35 mouse cellular contexts compared by ENCODE assay signal in genomic region chr7:128019187-128019586, GRCm38 (mm10). TPM values are rescaled to one million over a fixed set of nuclear protein-coding genes. Genes with fewer than 3 reads are reported as not detected.
DNase-seq lines count a peak whose midpoint lies in the region; ATAC-seq and TF ChIP-seq lines count a peak whose summit lies in the region.
"Had no signal": no experiment of that assay in that cellular context is flagged by ENCODE, and none has a peak within 500 bp of the region (broad histone marks: within the 10 kb centered on the region; RNA-seq: fewer than 3 reads in every experiment).

No protein-coding gene starts in this region.

- no peaks in the 10 kb centered on the region for H3K9me3 ChIP-seq in forebrain, embryonic 10.5 days
- H3K9me3 ChIP-seq: embryonic facial prominence, embryonic 10.5 days; embryonic facial prominence, embryonic 15.5 days; forebrain, embryonic 13.5 days; limb, embryonic 10.5 days; limb, embryonic 15.5 days; midbrain, embryonic 12.5 days; neural tube, embryonic 13.5 days had no signal

- no peak for TF ChIP-seq CTCF in lung, adult 2 months (IDR thresholded peaks at IDR 0.05; ENCODE audit: insufficient read depth, low read length)

- 29% methylated on average over 2 of the region's 2 CpGs for WGBS in lung, adult 2 months
- WGBS in forebrain, embryonic 10.5 days, result 95% methylated on average over 2 of the region's 2 CpGs

- no peak overlapping the region for H3K27ac ChIP-seq in forebrain, embryonic 10.5 days
- H3K27ac ChIP-seq: embryonic facial prominence, embryonic 10.5 days; embryonic facial prominence, embryonic 15.5 days; forebrain, embryonic 13.5 days; heart, adult 2 months; hindbrain, embryonic 14.5 days; limb, embryonic 10.5 days; limb, embryonic 15.5 days; midbrain, embryonic 12.5 days; neural tube, embryonic 13.5 days had no signal

- no peak for TF ChIP-seq POLR2A in lung, adult 2 months (IDR thresholded peaks at IDR 0.05; ENCODE audit: borderline replicate concordance, extremely low read depth, low read depth, low read length)

- no peaks in the 10 kb centered on the region for H3K4me1 ChIP-seq in lung, adult 2 months (ENCODE audit: control insufficient read depth, insufficient read depth, low read length)
- H3K4me1 ChIP-seq in forebrain, embryonic 10.5 days, result no peaks in the 10 kb centered on the region
- H3K4me1 ChIP-seq: embryonic facial prominence, embryonic 10.5 days; embryonic facial prominence, embryonic 15.5 days; forebrain, embryonic 13.5 days; heart, embryonic 12.5 days; limb, embryonic 10.5 days; midbrain, embryonic 12.5 days; neural tube, embryonic 13.5 days had no signal

- peak; percentile 27 for DNase-seq in lung, postnatal 36 days
- DNase-seq in lung, adult 2 months, result no peak
- no peak for DNase-seq in kidney, postnatal 10 days
- DNase-seq in forebrain, embryonic 10.5 days (ENCODE audit: extremely low spot score, low spot score), result no peak
- no peak for DNase-seq in ovary, postnatal 14 days (ENCODE audit: low spot score)
- DNase-seq: adrenal gland, postnatal 36 days; cerebellum, adult 18-20 months; cerebellum, postnatal 14 days; gastrocnemius, postnatal 10 days; heart, adult 2 months; kidney, adult 8-10 months; kidney, postnatal 14 days; layer of hippocampus, adult 9-11 months; lung, postnatal 14 days; spleen, adult 18-20 months; thymus, adult 2 months; thymus, postnatal 36 days had no signal

- H3K27me3 ChIP-seq in forebrain, embryonic 10.5 days (ENCODE audit: poor library complexity, severe bottlenecking), result no peaks in the 10 kb centered on the region
- H3K27me3 ChIP-seq: embryonic facial prominence, embryonic 15.5 days; forebrain, embryonic 13.5 days; heart, embryonic 12.5 days; limb, embryonic 15.5 days; midbrain, embryonic 12.5 days; neural tube, embryonic 13.5 days had no signal

- no peak overlapping the region for H3K4me3 ChIP-seq in lung, adult 2 months (replicated peaks; ENCODE audit: extremely low read depth, low read depth, low read length)
- no peak overlapping the region for H3K4me3 ChIP-seq in forebrain, embryonic 10.5 days
- H3K4me3 ChIP-seq: embryonic facial prominence, embryonic 10.5 days; embryonic facial prominence, embryonic 15.5 days; forebrain, embryonic 13.5 days; heart, adult 2 months; heart, embryonic 12.5 days; limb, embryonic 10.5 days; limb, embryonic 15.5 days; megakaryocyte, embryonic 14.5 days; midbrain, embryonic 12.5 days; neural tube, embryonic 13.5 days had no signal

- ATAC-seq in granulocyte monocyte progenitor cell, adult 5-6 weeks (replicated peaks; ENCODE audit: poor library complexity, severe bottlenecking), result peak; percentile 90
- ATAC-seq in megakaryocyte progenitor cell, adult 5-6 weeks (replicated peaks; ENCODE audit: poor library complexity), result peak; percentile 66
- ATAC-seq: forebrain, embryonic 13.5 days; inflammation-experienced regulatory T-cells, adult 6 months had no signal

- H3K36me3 ChIP-seq in forebrain, embryonic 10.5 days (replicated peaks), result no peaks in the 10 kb centered on the region
- H3K36me3 ChIP-seq: embryonic facial prominence, embryonic 10.5 days; embryonic facial prominence, embryonic 15.5 days; heart, embryonic 12.5 days; limb, embryonic 10.5 days; limb, embryonic 15.5 days; midbrain, embryonic 12.5 days; neural tube, embryonic 13.5 days had no signal

RNA-seq across cellular contexts. Expression of gene Trim72, which starts 15.4 kb away (rescaled TPM):
- 5.1 and 15.4 TPM in 2 replicates for polyA plus RNA-seq in lung, adult 2 months (2012; rRNA removed)
- total RNA-seq in granulocyte monocyte progenitor cell, adult 5-6 weeks (2014; fragmentation: Nextera tagmentation), result not detected in 2 replicates
- not detected in 2 replicates for total RNA-seq in granulocyte monocyte progenitor cell, adult 5-6 weeks (2017)
- total RNA-seq in megakaryocyte progenitor cell, adult 5-6 weeks (2015), result not detected in 2 replicates
- total RNA-seq in megakaryocyte progenitor cell, adult 5-6 weeks (2017), result not detected in 2 replicates
- polyA plus RNA-seq in forebrain, embryonic 10.5 days (2016; fragmentation: Nextera tagmentation; extraction: Ambion mirVana), result not detected in 2 replicates
- total RNA-seq: hematopoietic stem cell, adult 5-6 weeks had no signal
- polyA plus RNA-seq: embryonic facial prominence, embryonic 10.5 days; forebrain, embryonic 13.5 days; hindbrain, embryonic 14.5 days; inflammation-experienced regulatory T-cells, adult 6 months; limb, embryonic 10.5 days; midbrain, embryonic 12.5 days; midbrain, postnatal 0 days; neural tube, embryonic 13.5 days had no signal

RNA-seq across cellular contexts. Expression of gene Pycard, which starts 25.5 kb away (rescaled TPM):
- 28.0 and 66.7 TPM in 2 replicates for polyA plus RNA-seq in lung, adult 2 months (2012; rRNA removed)
- 115 and 175 TPM in 2 replicates for total RNA-seq in granulocyte monocyte progenitor cell, adult 5-6 weeks (2014; fragmentation: Nextera tagmentation)
- 62.6 and 101 TPM in 2 replicates for total RNA-seq in granulocyte monocyte progenitor cell, adult 5-6 weeks (2017)
- 142 and 147 TPM in 2 replicates for total RNA-seq in megakaryocyte progenitor cell, adult 5-6 weeks (2015)
- total RNA-seq in megakaryocyte progenitor cell, adult 5-6 weeks (2017), result 20.8 and 26.9 TPM in 2 replicates
- polyA plus RNA-seq in forebrain, embryonic 10.5 days (2016; fragmentation: Nextera tagmentation; extraction: Ambion mirVana), result 6.3 and 6.6 TPM in 2 replicates

RNA-seq across cellular contexts. Expression of gene Itgam, which starts 43.3 kb away (rescaled TPM):
- polyA plus RNA-seq in lung, adult 2 months (2012; rRNA removed), result 25.2 and 27.6 TPM in 2 replicates
- 12.5 and 17.5 TPM in 2 replicates for total RNA-seq in granulocyte monocyte progenitor cell, adult 5-6 weeks (2014; fragmentation: Nextera tagmentation)
- total RNA-seq in granulocyte monocyte progenitor cell, adult 5-6 weeks (2017), result 21.6 and 23.7 TPM in 2 replicates
- total RNA-seq in megakaryocyte progenitor cell, adult 5-6 weeks (2015), result 23.6 and 24.3 TPM in 2 replicates
- 28.0 and 34.9 TPM in 2 replicates for total RNA-seq in megakaryocyte progenitor cell, adult 5-6 weeks (2017)
- 0.33 and 0.40 TPM in 2 replicates for polyA plus RNA-seq in forebrain, embryonic 10.5 days (2016; fragmentation: Nextera tagmentation; extraction: Ambion mirVana)
- total RNA-seq: MEL had no signal

RNA-seq across cellular contexts. Expression of gene Gm49368, which starts 43.3 kb away (rescaled TPM):
- polyA plus RNA-seq in lung, adult 2 months (2012; rRNA removed), result 0.07 and 0.12 TPM in 2 replicates
- not detected in 2 replicates for total RNA-seq in granulocyte monocyte progenitor cell, adult 5-6 weeks (2014; fragmentation: Nextera tagmentation)
- 0.09 TPM in 1 of 2 replicates, not detected in the other for total RNA-seq in granulocyte monocyte progenitor cell, adult 5-6 weeks (2017)
- total RNA-seq in megakaryocyte progenitor cell, adult 5-6 weeks (2015), result 0.05 TPM in 1 of 2 replicates, not detected in the other
- total RNA-seq in megakaryocyte progenitor cell, adult 5-6 weeks (2017), result not detected in 2 replicates
- not detected in 2 replicates for polyA plus RNA-seq in forebrain, embryonic 10.5 days (2016; fragmentation: Nextera tagmentation; extraction: Ambion mirVana)
- total RNA-seq: adrenal gland, postnatal 36 days; gastrocnemius, postnatal 10 days; hematopoietic stem cell, adult 5-6 weeks; MEL; midbrain, postnatal 0 days had no signal
- polyA plus RNA-seq: brain, embryonic 14.5 days; embryonic facial prominence, embryonic 10.5 days; embryonic facial prominence, embryonic 15.5 days; forebrain, embryonic 13.5 days; heart, adult 2 months; heart, embryonic 12.5 days; heart, postnatal 0 days; hindbrain, embryonic 14.5 days; limb, embryonic 10.5 days; limb, embryonic 15.5 days; midbrain, embryonic 12.5 days; midbrain, postnatal 0 days; neural tube, embryonic 13.5 days had no signal

RNA-seq across cellular contexts. Expression of gene Fus, which starts 51.9 kb away (rescaled TPM):
- polyA plus RNA-seq in lung, adult 2 months (2012; rRNA removed), result 221 and 299 TPM in 2 replicates
- 319 and 323 TPM in 2 replicates for total RNA-seq in granulocyte monocyte progenitor cell, adult 5-6 weeks (2014; fragmentation: Nextera tagmentation)
- total RNA-seq in granulocyte monocyte progenitor cell, adult 5-6 weeks (2017), result 60.8 and 62.2 TPM in 2 replicates
- total RNA-seq in megakaryocyte progenitor cell, adult 5-6 weeks (2015), result 180 and 190 TPM in 2 replicates
- total RNA-seq in megakaryocyte progenitor cell, adult 5-6 weeks (2017), result 27.2 and 49.5 TPM in 2 replicates
- 362 and 407 TPM in 2 replicates for polyA plus RNA-seq in forebrain, embryonic 10.5 days (2016; fragmentation: Nextera tagmentation; extraction: Ambion mirVana)
